Mouse (Mus musculus) hematopoietic multipotent progenitor cell, adult 10-12 weeks (in vitro differentiated cells): ENCODE measurements around the gene Gm14305. TPM values are rescaled to one million over a fixed set of nuclear protein-coding genes. Genes with fewer than 3 reads are reported as not detected.

Experiments used
- polyA plus RNA-seq: library from polyadenylated mRNA; stranded (reverse); fragments of >175 nt; gene quantifications from 2 replicates; pipeline ENCODE4 v1.2.3, GENCODE M21; 2012; ENCODE audit warnings: low replicate concordance

Gene Gm14305
- polyA plus RNA-seq, result 0.31 and 0.63 TPM in 2 replicates

GRCm38 (mm10) chr2:176708051-176708450, at the start of gene Gm14305:
Gene Gm14305 (plus strand): TSS chr2:176708328.

GRCm38 (mm10) chr2:176670222-176670621, 37.9 kb upstream of the Gm14305 start, which contains the start of gene Zfp973:
Gene Zfp973 (plus strand): TSS chr2:176670522.

Other genes with a start within 250 kb of the Gm14305 start
- gene Gm14434, start 221.5 kb upstream of the Gm14305 start, polyA plus RNA-seq, result 2.5 TPM in 1 of 2 replicates, not detected in the other
- gene Zfp967, start 187.3 kb upstream of the Gm14305 start, polyA plus RNA-seq, result 0.13 and 0.30 TPM in 2 replicates
- gene Gm14308, start 72.0 kb upstream of the Gm14305 start, polyA plus RNA-seq, result not detected in 2 replicates
- not detected in 2 replicates for gene Zfp973, start 37.8 kb upstream of the Gm14305 start, polyA plus RNA-seq
- 0.15 TPM in 1 of 2 replicates, not detected in the other for gene Gm14295, start 90.3 kb downstream of the Gm14305 start, polyA plus RNA-seq
- not detected in 2 replicates for gene Gm14408, start 122.8 kb downstream of the Gm14305 start, polyA plus RNA-seq
- 0.15 and 0.22 TPM in 2 replicates for gene Gm14296, start 219.5 kb downstream of the Gm14305 start, polyA plus RNA-seq